Mouse (Mus musculus) MEL (cell line): ENCODE data around the gene Rep15. TPM values are rescaled to one million over a fixed set of nuclear protein-coding genes. Genes with fewer than 3 reads are reported as not detected.

ENCODE experiments used
- DNase-seq: peaks from one replicate; pipeline ENCODE4 v3.0.0; 2011; ENCODE audit warnings: low read depth, low spot score
- H3K27ac ChIP-seq: 2 replicates; pipeline ENCODE4 v1.5.1; 2012; ENCODE audit warnings: low read depth, mild to moderate bottlenecking, control low read depth, low read length, moderate library complexity; ENCODE audit not compliant: control insufficient read depth
- H3K27me3 ChIP-seq, 2 experiments: fragments of 150-350 bp in 1 of 2; sonication (generic) in 1 of 2; 2 replicates each; pipeline ENCODE4 v1.6.1; 2012; ENCODE audit warnings: low read length in 2 of 2, mild to moderate bottlenecking in 2 of 2, improper control_type of control experiment in 1 of 2, moderate library complexity in 1 of 2; ENCODE audit not compliant: insufficient read depth in 2 of 2, control insufficient read depth in 1 of 2
- H3K36me3 ChIP-seq, 2 experiments: 2 replicates each; pipeline ENCODE4 v1.6.1; 2012 to 2014; ENCODE audit warnings: low read length in 2 of 2, improper control_type of control experiment in 1 of 2, inconsistent platforms in 1 of 2, mild to moderate bottlenecking in 1 of 2; ENCODE audit not compliant: insufficient read depth in 2 of 2, control insufficient read depth in 1 of 2
- H3K4me1 ChIP-seq, 2 experiments: fragments of 150-350 bp in 1 of 2; sonication (generic) in 1 of 2; 2 replicates each; pipeline ENCODE4 v1.6.1; 2012; ENCODE audit warnings: low read length in 2 of 2, improper control_type of control experiment in 1 of 2, mild to moderate bottlenecking in 1 of 2; ENCODE audit not compliant: insufficient read depth in 2 of 2, control insufficient read depth in 1 of 2
- H3K4me3 ChIP-seq, 2 experiments: fragments of 150-350 bp in 1 of 2; sonication (generic) in 1 of 2; 2 replicates each; pipeline ENCODE4 v1.5.1; 2012; ENCODE audit warnings: low read depth in 2 of 2, low read length in 2 of 2, mild to moderate bottlenecking in 2 of 2, moderate library complexity in 2 of 2, control low read depth in 1 of 2, improper control_type of control experiment in 1 of 2; ENCODE audit not compliant: control insufficient read depth in 1 of 2, insufficient read depth in 1 of 2
- H3K79me2 ChIP-seq: 2 replicates; pipeline ENCODE4 v1.6.1; 2012; ENCODE audit warnings: mild to moderate bottlenecking, low read length, moderate library complexity; ENCODE audit not compliant: control insufficient read depth, poor library complexity, insufficient read depth
- H3K9ac ChIP-seq: 2 replicates; pipeline ENCODE4 v1.6.1; 2012; ENCODE audit warnings: low read depth, mild to moderate bottlenecking, control low read depth, low read length, moderate library complexity; ENCODE audit not compliant: control insufficient read depth, poor library complexity, severe bottlenecking
- H3K9me3 ChIP-seq: fragments of 150-350 bp; sonication (generic); replicated peaks from 2 replicates; pipeline ENCODE4 v1.6.1; 2012; ENCODE audit warnings: mild to moderate bottlenecking, low read length, improper control_type of control experiment, moderate library complexity; ENCODE audit not compliant: insufficient read depth
- BHLHE40 ChIP-seq: IDR thresholded peaks from 2 replicates; pipeline ENCODE4 v1.6.1; 2012; ENCODE audit warnings: low read depth, mild to moderate bottlenecking, inconsistent platforms, low read length, improper control_type of control experiment, borderline replicate concordance
- CHD1 ChIP-seq: IDR thresholded peaks from 2 replicates; pipeline ENCODE4 v1.6.1; 2012; ENCODE audit warnings: low read depth, mild to moderate bottlenecking, inconsistent platforms, low read length, improper control_type of control experiment
- CHD2 ChIP-seq: IDR thresholded peaks from 2 replicates; pipeline ENCODE4 v1.6.1; 2011; ENCODE audit warnings: low read length, improper control_type of control experiment
- ELF1 ChIP-seq: IDR thresholded peaks from 2 replicates; pipeline ENCODE4 v1.6.1; 2014; ENCODE audit warnings: low read depth, mild to moderate bottlenecking, inconsistent platforms, low read length, improper control_type of control experiment, moderate library complexity
- EP300 ChIP-seq, 2 experiments: IDR thresholded peaks; 2 replicates each; pipeline ENCODE4 v1.6.1; 2011; ENCODE audit warnings: improper control_type of control experiment in 2 of 2, low read length in 2 of 2, low read depth in 1 of 2, mild to moderate bottlenecking in 1 of 2
- ETS1 ChIP-seq: IDR thresholded peaks from 2 replicates; pipeline ENCODE4 v1.6.1; 2012; ENCODE audit warnings: low read depth, mild to moderate bottlenecking, inconsistent platforms, low read length, improper control_type of control experiment, moderate library complexity
- GATA1 ChIP-seq: IDR thresholded peaks from 2 replicates; pipeline ENCODE4 v1.6.1; 2011; ENCODE audit warnings: low read depth, low read length, improper control_type of control experiment
- HCFC1 ChIP-seq: IDR thresholded peaks from 2 replicates; pipeline ENCODE4 v1.6.1; 2012; ENCODE audit warnings: low read depth, mild to moderate bottlenecking, inconsistent platforms, low read length, improper control_type of control experiment, moderate library complexity
- JUND ChIP-seq: IDR thresholded peaks from 2 replicates; pipeline ENCODE4 v1.6.1; 2011; ENCODE audit warnings: low read depth, mild to moderate bottlenecking, improper control_type of control experiment, low read length
- MAX ChIP-seq: IDR thresholded peaks from 2 replicates; pipeline ENCODE4 v1.6.1; 2011; ENCODE audit warnings: low read length, improper control_type of control experiment
- MEF2A ChIP-seq: IDR thresholded peaks from 2 replicates; pipeline ENCODE4 v1.6.1; 2014; ENCODE audit warnings: low read depth, mild to moderate bottlenecking, inconsistent platforms, low read length, improper control_type of control experiment; ENCODE audit not compliant: poor library complexity, insufficient replicate concordance, severe bottlenecking; ENCODE audit errors: extremely low read depth
- MYC ChIP-seq: IDR thresholded peaks from 2 replicates; pipeline ENCODE4 v1.6.1; 2011; ENCODE audit warnings: low read depth, mild to moderate bottlenecking, low read length, improper control_type of control experiment, moderate library complexity
- NELFE ChIP-seq: IDR thresholded peaks from 2 replicates; pipeline ENCODE4 v1.6.1; 2011; ENCODE audit warnings: low read depth, low read length, improper control_type of control experiment
- POLR2A ChIP-seq, 2 experiments: IDR thresholded peaks; 2 replicates each; pipeline ENCODE4 v1.6.1; 2011 to 2012; ENCODE audit warnings: low read length in 2 of 2, mild to moderate bottlenecking in 2 of 2, control low read depth in 1 of 2, improper control_type of control experiment in 1 of 2, low read depth in 1 of 2, moderate library complexity in 1 of 2; ENCODE audit not compliant: control insufficient read depth in 1 of 2, insufficient read depth in 1 of 2, poor library complexity in 1 of 2
- POLR2AphosphoS2 ChIP-seq: IDR thresholded peaks from 2 replicates; pipeline ENCODE4 v1.6.1; 2011; ENCODE audit warnings: low read length, improper control_type of control experiment
- RAD21 ChIP-seq: IDR thresholded peaks from 2 replicates; pipeline ENCODE4 v1.6.1; 2011; ENCODE audit warnings: mild to moderate bottlenecking, low read depth, low read length, improper control_type of control experiment
- SIN3A ChIP-seq: IDR thresholded peaks from 2 replicates; pipeline ENCODE4 v1.6.1; 2012; ENCODE audit warnings: low read length, improper control_type of control experiment, inconsistent platforms
- TAL1 ChIP-seq: IDR thresholded peaks from 2 replicates; pipeline ENCODE4 v1.6.1; 2012; ENCODE audit warnings: mild to moderate bottlenecking, inconsistent platforms, low read length, moderate library complexity, mixed read lengths
- TCF12 ChIP-seq: IDR thresholded peaks from 2 replicates; pipeline ENCODE4 v1.6.1; 2014; ENCODE audit warnings: low read depth, mild to moderate bottlenecking, inconsistent platforms, low read length, improper control_type of control experiment, moderate library complexity
- UBTF ChIP-seq: IDR thresholded peaks from 2 replicates; pipeline ENCODE4 v1.6.1; 2012; ENCODE audit warnings: low read depth, mild to moderate bottlenecking, inconsistent platforms, low read length, improper control_type of control experiment, moderate library complexity, borderline replicate concordance; ENCODE audit not compliant: insufficient read depth
- USF2 ChIP-seq, 2 experiments: IDR thresholded peaks; 2 replicates each; pipeline ENCODE4 v1.6.1; 2011 to 2012; ENCODE audit warnings: improper control_type of control experiment in 2 of 2, low read length in 2 of 2, borderline replicate concordance in 1 of 2, inconsistent platforms in 1 of 2, low read depth in 1 of 2, mild to moderate bottlenecking in 1 of 2; ENCODE audit not compliant: insufficient read depth in 1 of 2
- ZKSCAN1 ChIP-seq: IDR thresholded peaks from 2 replicates; pipeline ENCODE4 v1.6.1; 2012; ENCODE audit warnings: low read depth, mild to moderate bottlenecking, inconsistent platforms, low read length, improper control_type of control experiment, moderate library complexity
- ZMIZ1 ChIP-seq: IDR thresholded peaks from 2 replicates; pipeline ENCODE4 v1.6.1; 2012; ENCODE audit warnings: low read depth, mild to moderate bottlenecking, inconsistent platforms, low read length, improper control_type of control experiment, moderate library complexity
- ZNF384 ChIP-seq: IDR thresholded peaks from 2 replicates; pipeline ENCODE4 v1.6.1; 2012; ENCODE audit warnings: low read depth, mild to moderate bottlenecking, inconsistent platforms, low read length, improper control_type of control experiment
- polyA plus RNA-seq, 2 experiments: library from polyadenylated mRNA; stranded (reverse) in 1 of 2; unstranded in 1 of 2; fragments of >175 nt in 1 of 2; fragments of >200 nt in 1 of 2; gene quantifications; 2 replicates each; pipeline versions ENCODE4 v1.2.1 to v1.2.4; 2012; ENCODE audit warnings: low replicate concordance in 2 of 2, low read depth in 1 of 2; ENCODE audit not compliant: insufficient read length in 2 of 2, insufficient read depth in 1 of 2, missing spikeins in 1 of 2
- total RNA-seq: library from RNA; depleted of rRNA; stranded (reverse); fragments of 300-350 nt; gene quantifications from 2 replicates; pipeline ENCODE4 v1.2.3, GENCODE M21; 2012

The Rep15 gene
- total and polyA plus RNA-seq, 3 experiments = 0.31 to 0.43 TPM; not detected in 1

- Histone ChIP-seq H3K9ac (no peak overlapping the region), H3K4me1 (no peaks in the 10 kb centered on the region), H3K4me3 (no peak overlapping the region), H3K27ac (no peak overlapping the region), H3K79me2 (no peaks in the 10 kb centered on the region)
- DNase-seq = no peak
- no peak for TF ChIP-seq ZMIZ1
- TF ChIP-seq MYC = no peak
- no peak for TF ChIP-seq TAL1
- TF ChIP-seq ZKSCAN1 = no peak
- no peak for TF ChIP-seq HCFC1
- TF ChIP-seq ZNF384 = no peak
- TF ChIP-seq RAD21 = no peak
- TF ChIP-seq ETS1 = no peak
- TF ChIP-seq POLR2AphosphoS2 = no peak
- TF ChIP-seq NELFE = no peak
- no peak for TF ChIP-seq MAX
- TF ChIP-seq MEF2A = no peak
- TF ChIP-seq JUND = no peak
- TF ChIP-seq POLR2A (IDR thresholded peaks at IDR 0.05; ENCODE audit: control insufficient read depth in 1 of 2, insufficient read depth in 1 of 2, low read depth in 1 of 2, low read length in 2 of 2, poor library complexity in 1 of 2) = no peak
- TF ChIP-seq GATA1 = no peak
- no peak for TF ChIP-seq EP300 (IDR thresholded peaks at IDR 0.05; ENCODE audit: low read depth in 1 of 2, low read length in 2 of 2)
- no peak for TF ChIP-seq TCF12
- TF ChIP-seq CHD1 = no peak
- TF ChIP-seq ELF1 = no peak
- TF ChIP-seq, all 39 proteins: peak for 0
- Histone ChIP-seq H3K27me3 (no peaks in the 10 kb centered on the region), H3K36me3 (no peaks in the 10 kb centered on the region), H3K9me3 (no peaks in the 10 kb centered on the region)
These were observed 33.7 kb upstream of the Rep15 start for GRCm38 (mm10) chr6:146998710-146999109.

DNA sequence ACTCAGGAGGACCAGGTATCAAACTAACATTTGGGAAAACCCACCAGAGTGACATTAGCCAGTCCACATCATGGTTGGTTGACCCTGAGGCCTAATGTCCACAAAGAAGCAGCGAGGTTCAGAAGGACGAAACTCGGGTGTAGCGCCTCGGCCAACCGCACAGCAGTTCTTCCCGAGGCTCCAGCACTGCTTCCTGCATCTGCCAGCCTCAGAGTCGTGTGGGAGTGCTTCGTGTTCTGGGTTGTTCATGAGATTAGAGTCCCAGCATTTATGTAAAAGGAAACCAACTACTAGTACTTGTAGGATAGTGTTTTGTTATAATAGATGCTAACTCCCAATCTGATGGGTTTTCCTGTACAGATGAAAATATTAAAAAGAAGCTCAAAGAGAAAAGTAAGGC is 33.1 kb upstream of the Rep15 start:
- Histone ChIP-seq H3K4me3 (no peak overlapping the region), H3K79me2 (no peaks in the 10 kb centered on the region), H3K36me3 (no peaks in the 10 kb centered on the region), H3K9me3 (no peaks in the 10 kb centered on the region), H3K4me1 (no peaks in the 10 kb centered on the region), H3K27ac (no peak overlapping the region), H3K9ac (no peak overlapping the region), H3K27me3 (no peaks in the 10 kb centered on the region)
- DNase-seq = no peak
- no peak for TF ChIP-seq MEF2A
- TF ChIP-seq MYC = no peak
- no peak for TF ChIP-seq BHLHE40
- TF ChIP-seq ZNF384 = no peak
- no peak for TF ChIP-seq UBTF
- TF ChIP-seq NELFE = no peak
- no peak for TF ChIP-seq CHD2
- no peak for TF ChIP-seq POLR2A (IDR thresholded peaks at IDR 0.05; ENCODE audit: control insufficient read depth in 1 of 2, insufficient read depth in 1 of 2, low read depth in 1 of 2, low read length in 2 of 2, poor library complexity in 1 of 2)
- no peak for TF ChIP-seq USF2 (IDR thresholded peaks at IDR 0.05; ENCODE audit: borderline replicate concordance in 1 of 2, insufficient read depth in 1 of 2, low read depth in 1 of 2, low read length in 2 of 2)
- TF ChIP-seq SIN3A = no peak
- no peak for TF ChIP-seq GATA1
- TF ChIP-seq TAL1 = no peak
- TF ChIP-seq, all 39 proteins: peak for 0
